Mouse (Mus musculus): Measurements from ENCODE around the gene Rgs10. TPM values are rescaled to one million over a fixed set of nuclear protein-coding genes. Genes with fewer than 3 reads are reported as not detected.

Gene Rgs10
- total and polyA plus RNA-seq, 3 experiments: 42.3 to 44.7 TPM; not detected in 1

DNA sequence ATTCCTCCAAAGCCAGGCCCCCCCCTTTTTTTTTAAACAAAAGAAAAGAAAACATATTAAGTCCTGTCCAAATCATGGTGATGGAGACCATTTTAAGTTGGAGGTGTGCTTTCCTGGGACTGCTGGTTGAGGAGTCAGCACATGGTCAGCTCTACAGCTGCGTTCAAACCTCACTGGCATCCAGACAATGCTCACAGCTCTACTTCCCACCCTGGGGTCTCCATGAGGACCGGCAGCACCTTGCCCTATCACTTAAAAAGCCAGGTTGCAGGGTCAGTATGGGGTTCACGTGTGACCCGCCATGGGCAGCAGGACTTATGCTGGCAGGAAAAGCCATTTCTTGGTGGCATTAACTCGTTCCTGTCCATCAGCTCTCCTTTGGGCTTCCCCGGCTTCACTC is 15.0 kb downstream of the Rgs10 start:
- Histone ChIP-seq H3K4me1 (ENCODE audit: control insufficient read depth in 1 of 2, insufficient read depth in 2 of 2, low read length in 2 of 2) (peaks cover 10 to 29% of the 10 kb centered on the region in 2 experiments), H3K36me3 (ENCODE audit: control insufficient read depth in 1 of 2, insufficient read depth in 2 of 2, low read length in 2 of 2) (peaks cover 0 to 28% of the 10 kb centered on the region in 2 experiments; a peak in 3 of 4 replicates), H3K27me3 (ENCODE audit: control insufficient read depth in 1 of 2, insufficient read depth in 2 of 2, low read length in 2 of 2) (no peaks in the 10 kb centered on the region), H3K27ac (ENCODE audit: control insufficient read depth, low read depth, low read length) (0 out of 2 replicates have a peak overlapping the region, but pooled peaks have one; percentile 24), H3K79me2 (ENCODE audit: control insufficient read depth, insufficient read depth, low read length, poor library complexity) (no peaks in the 10 kb centered on the region), H3K9me3 (replicated peaks; ENCODE audit: insufficient read depth, low read length) (no peaks in the 10 kb centered on the region), H3K9ac (ENCODE audit: control insufficient read depth, low read depth, low read length, poor library complexity, severe bottlenecking) (no peak overlapping the region), H3K4me3 (ENCODE audit: control insufficient read depth in 1 of 2, insufficient read depth in 1 of 2, low read depth in 2 of 2, low read length in 2 of 2) (no peak overlapping the region)
- no peak for TF ChIP-seq HCFC1 (IDR thresholded peaks at IDR 0.05; ENCODE audit: low read depth, low read length)
- no peak for TF ChIP-seq ETS1 (IDR thresholded peaks at IDR 0.05; ENCODE audit: low read depth, low read length)
- no peak for TF ChIP-seq GABPA (IDR thresholded peaks at IDR 0.05; ENCODE audit: low read depth, low read length)
- TF ChIP-seq MYB (IDR thresholded peaks at IDR 0.05; ENCODE audit: low read depth, low read length): no peak
- TF ChIP-seq TCF12 (IDR thresholded peaks at IDR 0.05; ENCODE audit: low read depth, low read length): no peak
- TF ChIP-seq MXI1 (IDR thresholded peaks at IDR 0.05; ENCODE audit: low read depth, low read length): no peak
- no peak for TF ChIP-seq ZMIZ1 (IDR thresholded peaks at IDR 0.05; ENCODE audit: low read depth, low read length)
- TF ChIP-seq MYC (IDR thresholded peaks at IDR 0.05; ENCODE audit: low read depth, low read length): no peak
- no peak for TF ChIP-seq TBP (IDR thresholded peaks at IDR 0.05; ENCODE audit: low read depth, low read length)
- TF ChIP-seq SIN3A (IDR thresholded peaks at IDR 0.05; ENCODE audit: low read length): no peak
- no peak for TF ChIP-seq RCOR1 (IDR thresholded peaks at IDR 0.05; ENCODE audit: low read depth, low read length)
- no peak for TF ChIP-seq ZNF384 (IDR thresholded peaks at IDR 0.05; ENCODE audit: low read depth, low read length)
- TF ChIP-seq POLR2AphosphoS2 (IDR thresholded peaks at IDR 0.05; ENCODE audit: low read length): no peak
- no peak for TF ChIP-seq CHD1 (IDR thresholded peaks at IDR 0.05; ENCODE audit: low read depth, low read length)
- no peak for TF ChIP-seq USF1 (IDR thresholded peaks at IDR 0.05; ENCODE audit: low read depth, low read length)
- TF ChIP-seq MAX (IDR thresholded peaks at IDR 0.05; ENCODE audit: low read length): no peak
- no peak for TF ChIP-seq UBTF (IDR thresholded peaks at IDR 0.05; ENCODE audit: borderline replicate concordance, insufficient read depth, low read depth, low read length)
- TF ChIP-seq ELF1 (IDR thresholded peaks at IDR 0.05; ENCODE audit: low read depth, low read length): no peak
- TF ChIP-seq CTCF (IDR thresholded peaks at IDR 0.05 in 2 of 3, conservative IDR thresholded peaks at IDR 0.05 in 1 of 3; ENCODE audit: control insufficient read depth in 1 of 3, insufficient read depth in 1 of 3, low read depth in 2 of 3, low read length in 3 of 3, poor library complexity in 1 of 3, severe bottlenecking in 1 of 3): no peak
- no peak for DNase-seq (ENCODE audit: low read depth, low spot score)

- Histone ChIP-seq H3K4me1 (ENCODE audit: control insufficient read depth in 1 of 2, insufficient read depth in 2 of 2, low read length in 2 of 2) (peaks cover 14 to 34% of the 10 kb centered on the region in 2 experiments), H3K79me2 (ENCODE audit: control insufficient read depth, insufficient read depth, low read length, poor library complexity) (no peaks in the 10 kb centered on the region), H3K36me3 (ENCODE audit: control insufficient read depth in 1 of 2, insufficient read depth in 2 of 2, low read length in 2 of 2) (peaks cover 0 to 33% of the 10 kb centered on the region in 2 experiments; a peak in 3 of 4 replicates), H3K9ac (ENCODE audit: control insufficient read depth, low read depth, low read length, poor library complexity, severe bottlenecking) (peak overlapping the region; percentile 23; the same call in 1 of the 2 replicates), H3K27me3 (ENCODE audit: control insufficient read depth in 1 of 2, insufficient read depth in 2 of 2, low read length in 2 of 2) (no peaks in the 10 kb centered on the region), H3K27ac (ENCODE audit: control insufficient read depth, low read depth, low read length) (peak overlapping the region; percentile 72), H3K4me3 (ENCODE audit: control insufficient read depth in 1 of 2, insufficient read depth in 1 of 2, low read depth in 2 of 2, low read length in 2 of 2) (no peak overlapping the region), H3K9me3 (replicated peaks; ENCODE audit: insufficient read depth, low read length) (no peaks in the 10 kb centered on the region)
- TF ChIP-seq CHD2 (IDR thresholded peaks at IDR 0.05; ENCODE audit: low read length) (no peak), ZNF384 (IDR thresholded peaks at IDR 0.05; ENCODE audit: low read depth, low read length) (peak; percentile 25; the same call in 1 of the 2 replicates), EP300 (IDR thresholded peaks at IDR 0.05; ENCODE audit: low read depth in 1 of 2, low read length in 2 of 2) (no peak), GATA1 (IDR thresholded peaks at IDR 0.05; ENCODE audit: low read depth, low read length) (0 out of 2 replicates have a peak, but pooled peaks have one; percentile 6), ETS1 (IDR thresholded peaks at IDR 0.05; ENCODE audit: low read depth, low read length) (peak; percentile 31; the same call in 1 of the 2 replicates), NRF1 (IDR thresholded peaks at IDR 0.05; ENCODE audit: insufficient read depth, low read depth, low read length, poor library complexity, severe bottlenecking) (no peak), UBTF (IDR thresholded peaks at IDR 0.05; ENCODE audit: borderline replicate concordance, insufficient read depth, low read depth, low read length) (no peak), POLR2AphosphoS2 (IDR thresholded peaks at IDR 0.05; ENCODE audit: low read length) (no peak)
- peak; percentile 35 for DNase-seq (ENCODE audit: low read depth, low spot score)
Measured at GRCm38 (mm10) chr7:128403128-128403527, 15.4 kb downstream of the Rgs10 start.

All from MEL (cell line).